Mouse (Mus musculus): ENCODE measurements around the gene Maea.

DNA sequence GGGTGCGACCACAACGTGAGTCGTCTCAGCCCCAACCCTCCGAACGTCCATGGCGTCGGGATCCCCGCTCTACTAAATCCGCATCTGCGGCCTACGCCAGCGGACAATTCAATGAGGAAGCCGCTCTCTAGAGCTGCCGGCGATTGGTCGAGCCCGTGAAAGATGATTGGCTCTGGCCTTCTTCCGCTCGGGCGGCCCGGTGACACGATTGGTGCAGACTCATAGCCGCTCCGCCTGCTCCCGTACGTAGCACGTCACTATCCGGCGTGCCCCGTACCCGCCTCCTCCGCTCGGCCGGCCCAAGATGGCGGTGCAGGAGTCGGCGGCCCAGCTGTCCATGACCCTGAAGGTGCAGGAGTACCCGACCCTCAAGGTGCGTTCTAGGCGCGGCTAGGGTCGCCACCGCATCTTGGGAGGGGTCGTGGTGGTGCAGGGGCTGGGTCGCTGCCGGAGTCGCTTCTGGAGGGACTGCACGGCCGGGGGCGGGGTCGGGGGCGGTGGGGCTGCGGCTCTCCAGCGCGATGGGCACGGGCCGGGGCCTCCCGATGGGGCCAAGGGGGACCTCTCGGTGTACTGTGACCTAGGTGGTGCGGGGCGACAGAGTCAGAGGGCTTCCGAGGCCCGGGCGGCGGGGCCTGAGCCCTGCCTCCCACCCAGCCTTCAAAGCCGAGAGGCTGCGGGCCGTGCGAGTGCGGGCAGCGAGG, at the start of gene Maea:
- TF ChIP-seq EP300 (IDR thresholded peaks at IDR 0.05) (no peak), CTCF (IDR thresholded peaks at IDR 0.05) (no peak)

All from lung, postnatal 0 days (tissue).